Mouse (Mus musculus): Measurements from ENCODE around the gene Etnk1. TPM values are rescaled to one million over a fixed set of nuclear protein-coding genes. Genes with fewer than 3 reads are reported as not detected.

Etnk1 gene
- polyA plus RNA-seq, 1 experiment from 2014 or later = 40.4 TPM

- Histone ChIP-seq H3K9me3 (ENCODE audit: control insufficient read depth, low read length) (no peaks in the 10 kb centered on the region), H3K4me1 (replicated peaks; ENCODE audit: control insufficient read depth, insufficient read depth, low read length) (peaks cover 8% of the 10 kb centered on the region), H3K27me3 (replicated peaks; ENCODE audit: control insufficient read depth, insufficient read depth, low read length) (no peaks in the 10 kb centered on the region), H3K4me3 (replicated peaks; ENCODE audit: low read length) (no peak overlapping the region), H3K4me2 (ENCODE audit: low read length) (no peak overlapping the region), H3K9ac (replicated peaks; ENCODE audit: low read depth, low read length) (no peak overlapping the region), H3K27ac (ENCODE audit: low read length) (no peak overlapping the region), H3K36me3 (ENCODE audit: control insufficient read depth, insufficient read depth) (no peaks in the 10 kb centered on the region)
- 0 out of 2 replicates have a peak, but pooled peaks have one; percentile 19 for ATAC-seq
- 43% methylated on average over 3 of the region's 3 CpGs for WGBS
Observed at GRCm38 (mm10) chr6:143174906-143175656, 8.1 kb downstream of the Etnk1 start.

GRCm38 (mm10) chr6:143176076-143176475, 9.1 kb downstream of the Etnk1 start:
- Histone ChIP-seq H3K27me3 (replicated peaks; ENCODE audit: control insufficient read depth, insufficient read depth, low read length) (no peaks in the 10 kb centered on the region), H3K9ac (replicated peaks; ENCODE audit: low read depth, low read length) (no peak overlapping the region), H3K4me1 (replicated peaks; ENCODE audit: control insufficient read depth, insufficient read depth, low read length) (peaks cover 3% of the 10 kb centered on the region; the same call in 1 of the 2 replicates), H3K4me2 (ENCODE audit: low read length) (no peak overlapping the region), H3K4me3 (replicated peaks; ENCODE audit: low read length) (no peak overlapping the region), H3K36me3 (ENCODE audit: control insufficient read depth, insufficient read depth) (peaks cover 6% of the 10 kb centered on the region), H3K27ac (ENCODE audit: low read length) (no peak overlapping the region), H3K9me3 (ENCODE audit: control insufficient read depth, low read length) (no peaks in the 10 kb centered on the region)
- WGBS = 93% methylated on average over 9 of the region's 9 CpGs
- ATAC-seq = no peak

- H3K36me3 ChIP-seq (ENCODE audit: control insufficient read depth, insufficient read depth) = peaks cover 7% of the 10 kb centered on the region
- 89% methylated on average over 9 of the region's 9 CpGs for WGBS
- no peaks in the 10 kb centered on the region for H3K9me3 ChIP-seq (ENCODE audit: control insufficient read depth, low read length)
- no peak overlapping the region for H3K27ac ChIP-seq (ENCODE audit: low read length)
- no peak overlapping the region for H3K9ac ChIP-seq (replicated peaks; ENCODE audit: low read depth, low read length)
- no peak overlapping the region for H3K4me3 ChIP-seq (replicated peaks; ENCODE audit: low read length)
- no peak overlapping the region for H3K4me2 ChIP-seq (ENCODE audit: low read length)
- ATAC-seq = no peak
- peaks cover 3% of the 10 kb centered on the region; the same call in 1 of the 2 replicates for H3K4me1 ChIP-seq (replicated peaks; ENCODE audit: control insufficient read depth, insufficient read depth, low read length)
- H3K27me3 ChIP-seq (replicated peaks; ENCODE audit: control insufficient read depth, insufficient read depth, low read length) = no peaks in the 10 kb centered on the region
Observed at GRCm38 (mm10) chr6:143176591-143176990, 9.6 kb downstream of the Etnk1 start.

GRCm38 (mm10) chr6:143179181-143179580, 12.2 kb downstream of the Etnk1 start:
- Histone ChIP-seq H3K4me2 (ENCODE audit: low read length) (no peak overlapping the region), H3K36me3 (ENCODE audit: control insufficient read depth, insufficient read depth) (peaks cover 7% of the 10 kb centered on the region), H3K4me3 (replicated peaks; ENCODE audit: low read length) (no peak overlapping the region), H3K9me3 (ENCODE audit: control insufficient read depth, low read length) (no peaks in the 10 kb centered on the region), H3K27ac (ENCODE audit: low read length) (no peak overlapping the region), H3K4me1 (replicated peaks; ENCODE audit: control insufficient read depth, insufficient read depth, low read length) (peaks cover 3% of the 10 kb centered on the region; the same call in 1 of the 2 replicates), H3K9ac (replicated peaks; ENCODE audit: low read depth, low read length) (no peak overlapping the region), H3K27me3 (replicated peaks; ENCODE audit: control insufficient read depth, insufficient read depth, low read length) (no peaks in the 10 kb centered on the region)
- ATAC-seq = no peak
- WGBS = 81% methylated on average over 4 of the region's 4 CpGs

GRCm38 (mm10) chr6:143179733-143180132, 12.7 kb downstream of the Etnk1 start:
- ATAC-seq = no peak

GRCm38 (mm10) chr6:143180511-143180910, 13.5 kb downstream of the Etnk1 start:
- Histone ChIP-seq H3K27ac (ENCODE audit: low read length) (no peak overlapping the region), H3K9me3 (ENCODE audit: control insufficient read depth, low read length) (no peaks in the 10 kb centered on the region), H3K27me3 (replicated peaks; ENCODE audit: control insufficient read depth, insufficient read depth, low read length) (no peaks in the 10 kb centered on the region), H3K36me3 (ENCODE audit: control insufficient read depth, insufficient read depth) (peaks cover 7% of the 10 kb centered on the region), H3K4me1 (replicated peaks; ENCODE audit: control insufficient read depth, insufficient read depth, low read length) (no peaks in the 10 kb centered on the region), H3K4me2 (ENCODE audit: low read length) (no peak overlapping the region), H3K9ac (replicated peaks; ENCODE audit: low read depth, low read length) (no peak overlapping the region), H3K4me3 (replicated peaks; ENCODE audit: low read length) (no peak overlapping the region)
- 94% methylated on average over 14 of the region's 14 CpGs for WGBS
- no peak for ATAC-seq

More at GRCm38 (mm10) chr6:143179733-143180132, 12.7 kb downstream of the Etnk1 start:
- no peak overlapping the region for H3K4me3 ChIP-seq (replicated peaks; ENCODE audit: low read length)
- H3K4me1 ChIP-seq (replicated peaks; ENCODE audit: control insufficient read depth, insufficient read depth, low read length) = peaks cover 3% of the 10 kb centered on the region; the same call in 1 of the 2 replicates
- H3K27me3 ChIP-seq (replicated peaks; ENCODE audit: control insufficient read depth, insufficient read depth, low read length) = no peaks in the 10 kb centered on the region
- no peak overlapping the region for H3K27ac ChIP-seq (ENCODE audit: low read length)
- H3K9me3 ChIP-seq (ENCODE audit: control insufficient read depth, low read length) = no peaks in the 10 kb centered on the region
- no peak overlapping the region for H3K9ac ChIP-seq (replicated peaks; ENCODE audit: low read depth, low read length)
- H3K36me3 ChIP-seq (ENCODE audit: control insufficient read depth, insufficient read depth) = peaks cover 7% of the 10 kb centered on the region
- 71% methylated on average over 2 of the region's 2 CpGs for WGBS
- no peak overlapping the region for H3K4me2 ChIP-seq (ENCODE audit: low read length)

- H3K4me3 ChIP-seq (replicated peaks; ENCODE audit: low read length) = no peak overlapping the region
- no peak for ATAC-seq
- 95% methylated on average over 3 of the region's 3 CpGs for WGBS
- H3K27me3 ChIP-seq (replicated peaks; ENCODE audit: control insufficient read depth, insufficient read depth, low read length) = no peaks in the 10 kb centered on the region
- no peak overlapping the region for H3K9ac ChIP-seq (replicated peaks; ENCODE audit: low read depth, low read length)
- no peak overlapping the region for H3K27ac ChIP-seq (ENCODE audit: low read length)
- no peaks in the 10 kb centered on the region for H3K4me1 ChIP-seq (replicated peaks; ENCODE audit: control insufficient read depth, insufficient read depth, low read length)
- H3K9me3 ChIP-seq (ENCODE audit: control insufficient read depth, low read length) = no peaks in the 10 kb centered on the region
- H3K4me2 ChIP-seq (ENCODE audit: low read length) = no peak overlapping the region
- peaks cover 7% of the 10 kb centered on the region for H3K36me3 ChIP-seq (ENCODE audit: control insufficient read depth, insufficient read depth)
Observed at GRCm38 (mm10) chr6:143184099-143184498, 17.1 kb downstream of the Etnk1 start.

GRCm38 (mm10) chr6:143184745-143185144, 17.7 kb downstream of the Etnk1 start:
- ATAC-seq = no peak
- peaks cover 7% of the 10 kb centered on the region for H3K36me3 ChIP-seq (ENCODE audit: control insufficient read depth, insufficient read depth)
- 67% methylated on average over 5 of the region's 5 CpGs for WGBS

GRCm38 (mm10) chr6:143190838-143191476, 23.9 kb downstream of the Etnk1 start:
- Histone ChIP-seq H3K4me1 (replicated peaks; ENCODE audit: control insufficient read depth, insufficient read depth, low read length) (peaks cover 6% of the 10 kb centered on the region; the same call in 1 of the 2 replicates), H3K36me3 (ENCODE audit: control insufficient read depth, insufficient read depth) (peaks cover 3% of the 10 kb centered on the region; the same call in 1 of the 2 replicates), H3K27me3 (replicated peaks; ENCODE audit: control insufficient read depth, insufficient read depth, low read length) (no peaks in the 10 kb centered on the region), H3K4me2 (ENCODE audit: low read length) (no peak overlapping the region), H3K9ac (replicated peaks; ENCODE audit: low read depth, low read length) (no peak overlapping the region), H3K4me3 (replicated peaks; ENCODE audit: low read length) (no peak overlapping the region), H3K9me3 (ENCODE audit: control insufficient read depth, low read length) (no peaks in the 10 kb centered on the region), H3K27ac (ENCODE audit: low read length) (no peak overlapping the region)
- WGBS = 71% methylated on average over 7 of the region's 7 CpGs
- 0 out of 2 replicates have a peak, but pooled peaks have one; percentile 20 for ATAC-seq

More at GRCm38 (mm10) chr6:143184745-143185144, 17.7 kb downstream of the Etnk1 start:
- Histone ChIP-seq H3K9ac (replicated peaks; ENCODE audit: low read depth, low read length) (no peak overlapping the region), H3K9me3 (ENCODE audit: control insufficient read depth, low read length) (no peaks in the 10 kb centered on the region), H3K27me3 (replicated peaks; ENCODE audit: control insufficient read depth, insufficient read depth, low read length) (no peaks in the 10 kb centered on the region), H3K4me2 (ENCODE audit: low read length) (no peak overlapping the region), H3K4me1 (replicated peaks; ENCODE audit: control insufficient read depth, insufficient read depth, low read length) (no peaks in the 10 kb centered on the region), H3K27ac (ENCODE audit: low read length) (no peak overlapping the region), H3K4me3 (replicated peaks; ENCODE audit: low read length) (no peak overlapping the region)

Data from forebrain, embryonic 16.5 days (tissue).